Mouse (Mus musculus) myocyte (in vitro differentiated cells): ENCODE measurements around the gene Rabggtb. TPM values are rescaled to one million over a fixed set of nuclear protein-coding genes. Genes with fewer than 3 reads are reported as not detected.

Experiments used
- H3K27me3 ChIP-seq: one replicate; pipeline ENCODE4 v1.6.1; 2011; ENCODE audit not compliant: control insufficient read depth, insufficient read depth, insufficient read length
- H3K36me3 ChIP-seq: one replicate; pipeline ENCODE4 v1.6.1; 2011; ENCODE audit not compliant: control insufficient read depth, insufficient read depth
- H3K4me2 ChIP-seq: one replicate; pipeline ENCODE4 v1.6.1; 2011; ENCODE audit warnings: low read depth, control low read depth
- H3K4me3 ChIP-seq: one replicate; pipeline ENCODE4 v1.5.1; 2011; ENCODE audit warnings: mild to moderate bottlenecking, control low read depth, moderate library complexity
- H3K79me2 ChIP-seq: one replicate; pipeline ENCODE4 v1.6.1; 2011; ENCODE audit not compliant: control insufficient read depth, insufficient read depth
- H3ac ChIP-seq: one replicate; pipeline ENCODE4 v1.6.1; 2011; ENCODE audit not compliant: control insufficient read depth, insufficient read length
- CEBPB ChIP-seq: IDR thresholded peaks from 2 replicates; pipeline ENCODE4 v1.6.1; 2011; ENCODE audit warnings: mild to moderate bottlenecking, moderate library complexity; ENCODE audit not compliant: poor library complexity, insufficient read depth, severe bottlenecking
- E2F4 ChIP-seq: IDR thresholded peaks from one replicate; pipeline ENCODE4 v1.6.1; 2011; ENCODE audit warnings: mild to moderate bottlenecking, control low read depth, moderate library complexity; ENCODE audit not compliant: insufficient read depth
- MAX ChIP-seq: IDR thresholded peaks from one replicate; pipeline ENCODE4 v1.6.1; 2011; ENCODE audit warnings: low read depth, mild to moderate bottlenecking, control low read depth
- MYOD1 ChIP-seq, 3 experiments: IDR thresholded peaks; one replicate each; pipeline ENCODE4 v1.6.1; 2011; ENCODE audit warnings: control low read depth in 2 of 3, low read depth in 2 of 3, mild to moderate bottlenecking in 2 of 3, moderate library complexity in 1 of 3; ENCODE audit not compliant: insufficient read length in 2 of 3, control insufficient read depth in 1 of 3
- MYOG ChIP-seq, 3 experiments: IDR thresholded peaks; one replicate each; pipeline ENCODE4 v1.6.1; 2011; ENCODE audit warnings: control low read depth in 2 of 3, low read depth in 2 of 3, mild to moderate bottlenecking in 2 of 3; ENCODE audit not compliant: insufficient read length in 2 of 3, control insufficient read depth in 1 of 3, insufficient read depth in 1 of 3
- POLR2A ChIP-seq: IDR thresholded peaks from one replicate; pipeline ENCODE4 v1.6.1; 2011; ENCODE audit warnings: low read depth, mild to moderate bottlenecking, control low read depth, moderate library complexity; ENCODE audit not compliant: insufficient read length
- POLR2AphosphoS2 ChIP-seq: IDR thresholded peaks from one replicate; pipeline ENCODE4 v1.6.1; 2011; ENCODE audit warnings: low read depth, control low read depth; ENCODE audit not compliant: insufficient read length
- REST ChIP-seq: IDR thresholded peaks from one replicate; pipeline ENCODE4 v1.6.1; 2011; ENCODE audit warnings: mild to moderate bottlenecking, control low read depth, moderate library complexity; ENCODE audit not compliant: insufficient read depth, insufficient read length
- SRF ChIP-seq: IDR thresholded peaks from one replicate; pipeline ENCODE4 v1.6.1; 2011; ENCODE audit warnings: low read depth; ENCODE audit not compliant: control insufficient read depth, insufficient read length
- TCF12 ChIP-seq: IDR thresholded peaks from one replicate; pipeline ENCODE4 v1.6.1; 2011; ENCODE audit warnings: mild to moderate bottlenecking, control low read depth; ENCODE audit not compliant: poor library complexity, insufficient read depth, severe bottlenecking
- TCF3 ChIP-seq: IDR thresholded peaks from one replicate; pipeline ENCODE4 v1.6.1; 2011; ENCODE audit warnings: low read depth, control low read depth; ENCODE audit not compliant: insufficient read length
- USF1 ChIP-seq: IDR thresholded peaks from one replicate; pipeline ENCODE4 v1.6.1; 2011; ENCODE audit warnings: low read depth, mild to moderate bottlenecking, control low read depth, moderate library complexity
- polyA plus RNA-seq: library from polyadenylated mRNA; unstranded; fragments of >200 nt; fragmentation: generic; extraction: Trizol; gene quantifications from one replicate; pipeline ENCODE4 v1.2.1, GENCODE M21; 2012; ENCODE audit warnings: missing spikeins

The Rabggtb gene
- polyA plus RNA-seq, 1 experiment: 70.5 TPM

DNA sequence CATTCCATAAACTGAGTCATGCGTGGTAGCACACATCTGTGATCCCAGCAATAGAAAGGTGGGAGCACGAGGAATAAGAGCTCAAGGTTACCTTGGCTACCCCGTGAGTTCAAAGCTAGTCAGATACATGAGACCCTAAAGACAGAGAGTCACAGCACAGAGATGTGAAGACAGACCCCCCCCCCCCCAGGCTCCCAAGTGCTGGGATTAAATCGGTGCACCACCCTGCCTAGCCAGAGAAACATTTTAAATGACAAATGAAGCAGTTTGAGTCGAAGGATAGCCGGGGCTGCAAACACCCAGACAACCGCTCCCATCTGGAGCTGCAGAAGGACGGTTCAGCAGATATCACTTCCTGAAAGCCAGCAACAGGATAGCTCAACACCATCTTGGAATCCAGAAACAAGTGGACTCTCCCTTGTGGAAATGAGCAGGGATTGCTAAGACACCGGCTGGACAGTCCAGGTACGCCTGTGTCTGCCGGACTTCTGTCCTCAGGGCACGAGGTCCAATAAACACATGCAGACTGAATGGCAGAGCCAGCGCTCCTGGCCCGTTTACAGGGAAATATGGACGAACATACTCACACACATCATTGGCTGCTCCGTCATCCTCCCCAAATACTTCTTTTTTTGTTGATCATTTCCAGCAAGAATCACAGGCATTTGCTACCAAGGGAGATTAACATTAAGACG lies 24.5 kb upstream of the Rabggtb start:
- no peaks in the 10 kb centered on the region for H3K79me2 ChIP-seq
- no peak overlapping the region for H3K4me2 ChIP-seq
- no peaks in the 10 kb centered on the region for H3K27me3 ChIP-seq
- no peak for TF ChIP-seq POLR2A
- no peak for TF ChIP-seq USF1
- no peak for TF ChIP-seq SRF
- no peak for TF ChIP-seq E2F4
- TF ChIP-seq CEBPB: no peak
- TF ChIP-seq MYOG (IDR thresholded peaks at IDR 0.05; ENCODE audit: control insufficient read depth in 1 of 3, insufficient read depth in 1 of 3, insufficient read length in 2 of 3, low read depth in 2 of 3): no peak
- no peak for TF ChIP-seq MAX
- TF ChIP-seq POLR2AphosphoS2: no peak
- no peak for TF ChIP-seq TCF12
- TF ChIP-seq MYOD1 (IDR thresholded peaks at IDR 0.05; ENCODE audit: control insufficient read depth in 1 of 3, insufficient read length in 2 of 3, low read depth in 2 of 3): no peak
- TF ChIP-seq REST: no peak
- no peak for TF ChIP-seq TCF3
- no peak overlapping the region for H3ac ChIP-seq
- peaks cover 20% of the 10 kb centered on the region for H3K36me3 ChIP-seq
- H3K4me3 ChIP-seq: no peak overlapping the region

DNA sequence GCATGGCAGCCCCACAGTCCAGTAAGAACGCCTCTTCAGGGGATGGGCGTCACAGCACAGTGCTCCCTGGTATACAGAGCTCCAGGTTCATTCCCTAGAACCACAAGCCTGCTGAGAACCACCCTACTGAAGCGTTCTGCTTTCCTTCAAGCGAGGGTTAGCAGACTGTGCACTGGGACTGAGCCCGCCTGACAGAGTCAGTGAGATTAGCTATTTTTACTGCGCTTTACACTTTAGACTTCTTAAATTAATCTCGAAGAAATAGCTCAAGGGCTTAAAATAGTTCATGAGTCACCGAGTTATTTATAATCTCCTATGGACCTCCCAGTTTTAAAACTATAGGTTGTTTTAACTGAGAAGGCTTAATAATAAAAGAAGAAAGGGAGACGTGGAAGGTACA lies 23.1 kb upstream of the Rabggtb start:
- H3K4me3 ChIP-seq: no peak overlapping the region

DNA sequence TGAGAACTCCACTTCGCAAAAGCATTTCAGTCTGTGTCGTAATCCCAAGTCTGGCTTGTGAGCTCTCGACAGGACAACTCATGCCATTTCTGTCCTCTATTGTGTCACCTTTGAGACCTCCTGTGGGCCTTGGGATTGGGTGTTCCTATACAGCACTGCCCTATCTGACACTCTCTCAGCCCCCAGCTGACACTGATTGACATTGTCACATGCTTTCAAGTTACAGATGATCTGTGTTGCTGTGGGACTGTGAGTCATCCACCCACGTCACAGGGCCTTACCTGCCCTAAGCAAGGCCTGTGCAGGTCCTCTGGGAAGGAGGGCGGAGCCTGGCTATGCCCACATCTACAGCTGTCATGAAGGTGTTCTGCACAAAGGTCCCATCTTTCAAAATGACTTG lies 19.7 kb upstream of the Rabggtb start:
- TF ChIP-seq CEBPB (no peak), USF1 (no peak)
- Histone ChIP-seq H3K4me2 (no peak overlapping the region), H3K27me3 (no peaks in the 10 kb centered on the region), H3K36me3 (peaks cover 37% of the 10 kb centered on the region), H3ac (no peak overlapping the region), H3K79me2 (no peaks in the 10 kb centered on the region), H3K4me3 (no peak overlapping the region)

More for the DNA sequence above, 23.1 kb upstream of the Rabggtb start:
- Histone ChIP-seq H3K27me3 (no peaks in the 10 kb centered on the region), H3K36me3 (peaks cover 22% of the 10 kb centered on the region), H3K79me2 (no peaks in the 10 kb centered on the region), H3K4me2 (no peak overlapping the region), H3ac (no peak overlapping the region)
- TF ChIP-seq E2F4: no peak
- no peak for TF ChIP-seq CEBPB

DNA sequence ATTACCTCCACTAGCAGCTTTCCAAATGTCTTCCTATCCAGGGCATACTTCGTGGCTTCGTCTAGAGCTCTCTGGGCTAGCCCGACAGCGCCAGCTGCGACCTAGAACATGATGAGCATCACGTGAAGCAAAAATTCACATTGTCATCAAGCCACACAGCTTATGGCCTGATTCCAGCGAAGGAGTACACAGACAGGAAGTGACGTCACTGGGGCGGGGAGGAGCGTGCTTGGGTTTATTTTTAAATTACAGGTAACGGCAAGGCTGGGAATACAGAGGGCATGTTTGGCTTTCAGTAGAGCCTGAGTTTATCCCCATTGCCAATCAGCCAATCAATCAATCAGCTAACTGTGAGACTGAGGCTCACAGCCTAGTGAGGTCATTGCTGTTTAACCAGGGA lies 16.7 kb upstream of the Rabggtb start:
- Histone ChIP-seq H3K4me2 (no peak overlapping the region), H3K4me3 (no peak overlapping the region), H3K36me3 (peaks cover 34% of the 10 kb centered on the region), H3K27me3 (no peaks in the 10 kb centered on the region), H3K79me2 (no peaks in the 10 kb centered on the region), H3ac (no peak overlapping the region)
- TF ChIP-seq MAX (no peak), POLR2AphosphoS2 (no peak), POLR2A (no peak), E2F4 (no peak), USF1 (no peak), SRF (no peak), TCF12 (no peak), CEBPB (no peak), REST (no peak), MYOG (IDR thresholded peaks at IDR 0.05; ENCODE audit: control insufficient read depth in 1 of 3, insufficient read depth in 1 of 3, insufficient read length in 2 of 3, low read depth in 2 of 3) (no peak), TCF3 (no peak), MYOD1 (IDR thresholded peaks at IDR 0.05; ENCODE audit: control insufficient read depth in 1 of 3, insufficient read length in 2 of 3, low read depth in 2 of 3) (no peak)

DNA sequence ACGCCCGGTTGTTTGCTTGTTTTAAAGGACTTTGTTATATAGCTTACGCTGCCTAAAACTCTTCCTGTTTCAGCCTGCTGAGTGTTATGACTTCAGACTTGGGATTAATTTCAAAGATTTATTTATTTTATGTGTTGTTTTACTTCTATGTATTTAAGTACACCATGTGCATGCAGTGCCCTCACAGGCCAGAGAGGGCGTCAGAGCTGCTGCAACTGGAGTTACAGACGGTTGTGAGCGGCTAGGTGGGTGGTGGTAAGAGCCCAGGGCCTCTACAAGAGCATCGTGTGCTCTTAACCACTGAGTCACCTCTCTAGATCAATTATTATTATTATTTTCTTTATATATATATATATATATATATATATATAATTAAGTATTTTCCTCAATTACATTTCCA lies 13.5 kb upstream of the Rabggtb start:
- Histone ChIP-seq H3K36me3 (peaks cover 22% of the 10 kb centered on the region), H3K27me3 (no peaks in the 10 kb centered on the region), H3K79me2 (no peaks in the 10 kb centered on the region), H3K4me3 (no peak overlapping the region), H3ac (no peak overlapping the region), H3K4me2 (no peak overlapping the region)
- TF ChIP-seq MAX (no peak), SRF (no peak), MYOD1 (IDR thresholded peaks at IDR 0.05; ENCODE audit: control insufficient read depth in 1 of 3, insufficient read length in 2 of 3, low read depth in 2 of 3) (no peak), MYOG (IDR thresholded peaks at IDR 0.05; ENCODE audit: control insufficient read depth in 1 of 3, insufficient read depth in 1 of 3, insufficient read length in 2 of 3, low read depth in 2 of 3) (no peak), USF1 (no peak), TCF12 (no peak), CEBPB (no peak), POLR2A (no peak), E2F4 (no peak), REST (no peak), POLR2AphosphoS2 (no peak), TCF3 (no peak)
